Mouse (Mus musculus) inflammation-experienced regulatory T-cells, adult 6 months (primary cell): Measurements from ENCODE around the gene Rps9. TPM values are rescaled to one million over a fixed set of nuclear protein-coding genes. Genes with fewer than 3 reads are reported as not detected.
"Not testable (repeated sequence)": the region's sequence is repeated elsewhere in the genome, so short reads cannot be mapped to it uniquely, and the experiment has no call there.

Experiments used
- ATAC-seq: one replicate; pipeline ENCODE4 v1.8.0; 2017
- polyA plus RNA-seq, 3 experiments: library from polyadenylated mRNA; unstranded; fragments of 100-300 nt; shearing (Covaris generic); gene quantifications; one replicate each; pipeline ENCODE4 v1.2.1; 2017

Gene Rps9
- polyA plus RNA-seq, result 1,000 to 10,000 TPM; 2,959 to 5,702 (median 4,871) TPM

- ATAC-seq, result peak; percentile 90
These were observed at the start of gene Rps9 for GRCm38 (mm10) chr7:3703879-3704441. TSS of gene Rps9 (plus strand) at chr7:3703993.

GRCm38 (mm10) chr7:3656966-3657365 lies 46.8 kb upstream of the Rps9 start:
- no peak for ATAC-seq

DNA sequence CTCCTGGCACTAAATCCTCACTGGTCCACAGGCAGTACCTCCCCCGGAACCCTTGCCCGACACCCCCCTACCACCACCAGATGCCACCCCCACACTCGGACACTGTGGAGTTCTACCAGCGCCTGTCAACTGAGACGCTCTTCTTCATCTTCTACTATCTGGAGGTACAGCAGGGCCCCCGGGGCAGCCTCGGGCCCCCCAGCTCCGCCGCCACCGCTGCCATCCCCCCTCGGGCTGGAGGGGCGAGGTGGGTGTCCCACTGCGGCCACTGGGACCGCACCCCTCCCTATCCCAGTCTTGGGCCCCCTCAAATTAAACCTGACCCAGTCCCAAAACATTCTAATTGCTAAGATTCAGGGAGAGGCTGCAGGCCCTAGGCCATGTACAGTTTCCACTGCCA lies 45.2 kb upstream of the Rps9 start:
- ATAC-seq, result no peak

DNA sequence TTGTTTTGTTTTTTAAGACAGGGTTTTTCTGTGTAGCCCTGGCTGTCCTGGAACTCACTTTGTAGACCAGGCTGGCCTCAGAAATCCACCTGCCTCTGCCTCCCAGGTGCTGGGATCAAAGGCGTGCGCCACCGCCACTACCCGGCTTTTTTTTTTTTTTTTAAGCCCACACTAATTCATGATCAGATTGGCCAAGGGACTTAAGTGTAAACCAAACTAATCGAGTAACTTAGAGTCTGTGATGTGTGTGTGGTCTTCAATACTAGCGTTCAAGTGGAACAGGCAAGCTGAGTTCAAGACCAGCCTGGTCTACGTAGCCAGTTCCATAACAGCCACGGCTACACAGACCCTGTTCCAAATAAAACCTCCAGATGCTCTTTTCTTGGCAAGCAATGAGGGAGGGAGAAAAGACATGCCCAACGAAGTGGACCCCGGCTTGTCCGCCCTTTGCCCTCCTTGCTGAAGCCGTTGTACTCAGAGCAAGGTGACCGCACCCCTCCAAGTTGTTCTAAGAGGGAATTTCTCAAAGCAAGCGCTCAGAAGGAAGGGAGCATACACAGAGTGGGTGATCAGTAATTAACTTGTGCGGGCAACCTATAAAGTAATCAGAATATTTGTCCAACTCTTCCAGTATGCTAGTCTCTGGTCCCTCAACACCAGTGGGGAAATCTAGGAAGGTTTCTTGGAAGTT lies 39.1 kb upstream of the Rps9 start:
- ATAC-seq, result no peak

DNA sequence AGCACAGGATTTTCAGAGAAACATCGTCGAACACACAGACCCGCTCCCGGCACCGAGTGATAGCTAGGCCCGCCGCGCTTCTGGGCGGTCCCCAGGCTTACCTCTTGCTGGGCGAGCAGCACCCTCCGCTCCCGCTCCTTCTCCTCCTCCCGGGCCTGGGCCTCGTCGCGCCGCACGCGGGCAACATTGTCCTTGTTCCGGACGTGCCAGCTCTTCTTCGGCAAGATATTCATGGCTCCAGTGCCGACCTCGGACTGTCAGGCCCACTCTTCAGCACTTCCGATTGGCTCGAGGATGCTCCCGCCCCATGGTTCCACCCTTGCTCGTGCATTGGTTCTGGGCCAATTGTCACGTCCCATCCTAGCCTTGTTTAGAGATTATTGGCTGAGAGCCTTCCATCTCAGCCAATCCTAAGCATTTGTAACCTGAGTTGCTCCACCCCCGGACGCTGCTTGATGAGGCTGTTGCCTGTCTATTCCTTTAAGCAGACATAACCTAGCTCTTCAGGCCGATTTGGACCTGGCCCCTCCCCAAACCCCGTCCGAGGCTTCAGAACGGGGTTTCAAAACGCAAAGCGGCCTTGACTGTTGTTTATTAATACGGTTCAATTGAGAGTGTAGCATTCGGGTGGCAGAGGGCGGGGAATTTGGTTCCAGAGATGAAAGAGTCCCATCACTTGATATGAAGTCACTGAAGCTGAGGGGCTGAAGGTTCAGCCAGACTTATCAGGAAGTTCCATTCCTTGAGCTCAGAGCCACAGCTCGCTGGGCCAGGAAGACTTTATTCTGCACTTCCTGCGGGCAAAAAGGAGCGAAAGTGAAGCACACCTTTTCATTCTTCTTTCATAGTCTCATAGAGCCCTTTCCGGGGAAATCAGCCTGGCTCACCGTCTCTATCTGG lies 38.3 kb upstream of the Rps9 start, which contains the start of gene Leng1:
Gene Leng1, minus strand, starts transcription at position 626 of the 900 bp plus-strand sequence.
- peak; percentile 97 for ATAC-seq

DNA sequence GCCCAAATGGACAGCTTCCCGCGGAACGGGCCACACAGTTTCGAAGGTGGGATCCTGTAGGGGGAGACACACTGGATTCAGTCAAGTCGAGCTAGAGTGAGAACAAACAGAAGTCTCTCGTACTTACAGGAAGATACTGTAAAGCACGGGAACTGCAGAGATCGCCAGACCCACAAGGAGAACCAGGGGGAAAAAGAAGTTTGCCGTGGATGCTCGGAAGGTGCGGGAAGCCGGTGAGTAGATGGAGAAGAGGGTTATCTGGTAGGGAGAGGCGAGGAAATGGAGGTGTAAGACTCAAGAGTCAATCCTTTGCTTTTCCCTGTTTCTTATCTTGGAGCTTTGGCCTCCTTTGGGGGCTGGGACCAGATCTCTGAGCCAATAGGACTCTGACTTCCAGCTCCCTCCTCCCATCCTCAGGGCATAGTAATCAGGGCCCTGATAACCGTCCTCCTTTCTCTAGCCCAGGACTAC lies 36.8 kb upstream of the Rps9 start:
- no peak for ATAC-seq

DNA sequence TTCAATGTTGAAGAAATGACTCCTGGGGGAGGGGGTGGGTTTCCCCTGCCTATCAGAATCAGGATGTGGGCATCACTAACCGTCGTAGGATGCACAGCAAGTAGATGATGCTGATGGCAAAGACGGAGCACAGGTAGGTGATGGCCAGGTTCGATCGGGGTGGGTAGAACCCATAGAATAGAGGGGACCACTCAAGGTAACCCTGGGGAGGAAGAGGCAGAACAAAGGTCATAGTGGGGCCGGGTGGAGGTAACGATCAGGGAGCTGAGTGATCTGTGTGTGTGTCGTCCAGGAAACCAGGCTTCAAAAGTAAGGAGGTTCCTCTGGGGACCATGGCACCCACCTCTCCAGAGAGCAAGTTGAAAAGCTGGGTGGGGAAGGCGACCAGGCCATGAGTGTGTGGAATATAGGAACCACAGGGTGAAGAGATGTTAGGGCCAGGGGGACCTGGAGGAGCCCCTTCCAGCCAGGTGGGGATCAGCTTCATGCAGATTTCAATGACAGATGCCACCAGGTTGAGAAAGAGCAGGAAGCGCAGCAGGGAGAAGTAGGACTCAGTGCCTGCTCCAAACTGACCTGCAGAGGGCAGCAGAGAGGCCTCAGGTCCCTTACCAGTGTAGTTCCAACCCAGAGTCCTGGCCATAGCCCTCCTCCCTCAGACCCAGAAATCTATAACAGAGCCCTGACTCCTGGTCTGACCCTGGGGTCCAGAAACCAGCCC lies 29.1 kb upstream of the Rps9 start:
- ATAC-seq, result peak; percentile 98

GRCm38 (mm10) chr7:3675228-3675548 lies 28.6 kb upstream of the Rps9 start:
- ATAC-seq, result no peak

- ATAC-seq, result no peak
These were observed 27.4 kb upstream of the Rps9 start for GRCm38 (mm10) chr7:3676371-3676770.

GRCm38 (mm10) chr7:3677342-3677741 lies 26.5 kb upstream of the Rps9 start, which contains the start of gene Tmc4:
TSS of gene Tmc4 (minus strand) at chr7:3677553.
- ATAC-seq, result no peak

DNA sequence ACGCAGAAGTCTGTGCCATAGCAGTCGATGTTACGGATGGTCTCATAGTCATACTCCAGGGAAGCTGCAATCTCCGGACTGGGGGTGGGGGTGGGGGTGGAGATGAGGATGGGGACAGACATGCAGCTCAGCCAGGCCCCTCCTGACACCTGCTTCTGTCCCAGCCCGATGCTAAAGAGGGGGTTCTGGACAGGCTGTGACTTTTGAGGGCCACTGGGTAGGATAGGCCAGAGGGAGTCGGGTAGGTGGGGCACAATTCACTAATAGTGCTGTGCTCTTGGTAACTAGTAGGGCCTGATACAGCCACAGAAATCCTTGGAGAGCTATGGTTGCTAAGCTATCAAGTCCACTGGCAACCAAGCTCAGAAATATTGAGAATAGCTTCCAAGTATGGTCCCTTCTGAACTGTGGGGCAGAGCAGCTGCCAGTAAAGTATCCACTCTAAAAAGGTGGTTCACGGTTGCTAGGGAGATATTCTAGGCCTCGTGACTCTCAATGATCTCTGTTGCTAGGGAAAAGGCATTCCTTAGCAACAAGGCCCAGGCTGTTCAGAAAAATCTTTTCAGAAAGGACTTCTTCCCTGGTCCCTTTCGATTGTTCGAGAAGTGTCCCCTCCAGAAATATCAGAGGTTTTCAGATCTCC lies 19.8 kb upstream of the Rps9 start:
- ATAC-seq, result no peak

DNA sequence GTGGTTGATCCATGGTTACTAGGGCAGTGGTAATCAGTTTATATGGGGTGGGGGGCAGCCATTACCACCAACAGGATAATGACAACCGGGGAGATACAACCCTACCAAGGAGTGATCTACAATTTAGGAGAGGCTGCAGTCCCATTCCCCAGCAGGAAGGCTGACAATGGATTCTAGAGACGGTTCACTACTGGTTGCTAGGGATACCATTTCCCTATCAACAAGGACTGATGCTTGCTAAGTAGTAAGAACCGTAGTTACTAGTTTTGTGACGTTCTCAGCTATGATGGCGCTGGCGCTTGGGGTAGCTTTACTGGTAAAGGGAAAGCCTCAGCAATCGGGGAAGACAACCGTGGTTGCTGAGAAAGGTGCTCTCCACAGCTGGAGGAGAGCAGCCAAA lies 19.1 kb upstream of the Rps9 start:
- ATAC-seq, result no peak

DNA sequence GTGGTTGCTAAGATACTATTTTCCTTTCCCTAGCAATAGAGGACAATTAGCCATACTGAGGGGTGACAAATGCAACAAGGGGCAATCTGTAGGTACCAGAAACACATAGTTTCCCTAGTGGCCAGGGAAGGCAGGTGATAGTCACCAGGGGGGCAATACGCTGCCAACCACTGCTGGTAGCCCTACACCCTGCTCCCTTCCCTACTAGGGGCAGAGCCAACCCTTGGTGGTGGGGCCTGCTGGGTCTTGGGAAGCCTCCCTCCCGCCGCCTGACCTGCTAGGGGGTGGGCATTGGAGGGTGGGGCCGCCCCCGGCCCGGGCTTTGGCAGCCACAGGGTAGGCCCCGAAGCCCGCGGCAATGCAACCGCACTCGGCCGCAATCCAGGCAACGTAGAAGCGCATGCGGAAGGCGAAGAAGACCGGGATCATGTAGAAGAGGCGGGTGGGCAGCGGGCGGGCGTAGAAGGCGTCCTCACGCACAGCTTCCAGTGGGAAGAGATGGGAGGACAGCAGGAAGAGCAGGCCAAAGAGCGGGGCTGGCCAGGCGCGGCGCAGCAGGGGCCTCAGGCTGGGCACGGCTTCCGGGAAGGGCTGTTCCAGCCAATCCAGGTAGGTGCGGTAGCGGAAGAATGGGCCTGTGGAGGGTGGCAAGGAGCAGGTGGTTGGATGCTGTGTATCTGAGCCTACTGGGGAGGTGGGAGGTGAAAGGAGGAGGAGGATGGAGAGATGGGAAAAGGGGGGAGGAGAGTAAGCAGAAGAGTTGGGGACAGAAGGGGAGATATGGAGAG lies 18.2 kb upstream of the Rps9 start:
- no peak for ATAC-seq

DNA sequence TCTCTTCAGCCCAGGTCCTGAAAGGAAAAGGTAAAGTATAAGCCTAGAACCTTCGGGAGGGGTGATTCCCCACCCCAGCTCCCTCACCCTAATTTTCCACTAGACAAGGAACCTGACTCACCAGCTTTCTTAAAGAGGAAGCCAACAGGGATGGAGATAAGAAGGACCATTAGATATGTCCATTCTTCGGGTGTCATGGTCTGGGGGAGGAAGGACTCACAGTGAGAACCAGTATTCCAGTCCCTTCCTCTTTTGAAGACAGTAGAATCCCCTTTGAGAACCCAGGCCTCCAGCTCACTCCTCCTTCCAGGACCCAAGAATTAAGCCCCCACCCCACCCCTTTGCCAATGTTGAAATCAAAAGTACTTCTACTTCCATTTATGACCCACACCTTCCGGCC lies 11.9 kb upstream of the Rps9 start:
- no peak for ATAC-seq

DNA sequence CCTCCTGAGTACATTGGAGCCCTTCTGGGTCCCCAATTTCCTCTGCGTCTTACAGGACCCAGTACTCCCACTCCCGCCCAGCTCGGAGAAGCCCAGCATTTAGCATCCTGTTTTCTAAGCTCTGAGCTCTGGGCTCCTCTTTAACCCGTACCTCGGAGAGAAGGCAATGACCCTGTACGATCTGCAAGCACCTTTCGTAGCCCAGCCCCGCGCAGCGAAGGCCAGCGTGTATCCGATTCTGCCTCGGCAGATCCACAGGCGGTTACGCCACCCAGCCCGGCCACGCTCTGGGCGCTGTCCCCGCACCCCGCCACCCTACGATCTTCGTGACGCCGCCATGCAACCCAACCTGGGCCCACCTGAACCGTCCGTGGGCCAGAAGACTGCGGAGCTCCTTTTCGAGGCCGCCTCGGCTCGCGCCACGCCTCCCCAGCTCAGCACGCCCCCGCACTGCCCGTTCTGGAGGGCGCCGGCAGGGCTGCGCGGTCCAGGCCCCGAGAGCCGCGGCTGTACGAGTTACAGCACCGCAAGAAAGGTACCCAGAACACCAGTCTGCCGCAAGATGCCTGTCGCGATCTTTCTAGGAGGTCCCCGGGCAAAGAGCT lies 11.3 kb upstream of the Rps9 start, which contains the start of gene Tsen34:
Gene Tsen34, plus strand, starts transcription at position 482 of the 605 bp plus-strand sequence.
- peak; percentile 1 for ATAC-seq

DNA sequence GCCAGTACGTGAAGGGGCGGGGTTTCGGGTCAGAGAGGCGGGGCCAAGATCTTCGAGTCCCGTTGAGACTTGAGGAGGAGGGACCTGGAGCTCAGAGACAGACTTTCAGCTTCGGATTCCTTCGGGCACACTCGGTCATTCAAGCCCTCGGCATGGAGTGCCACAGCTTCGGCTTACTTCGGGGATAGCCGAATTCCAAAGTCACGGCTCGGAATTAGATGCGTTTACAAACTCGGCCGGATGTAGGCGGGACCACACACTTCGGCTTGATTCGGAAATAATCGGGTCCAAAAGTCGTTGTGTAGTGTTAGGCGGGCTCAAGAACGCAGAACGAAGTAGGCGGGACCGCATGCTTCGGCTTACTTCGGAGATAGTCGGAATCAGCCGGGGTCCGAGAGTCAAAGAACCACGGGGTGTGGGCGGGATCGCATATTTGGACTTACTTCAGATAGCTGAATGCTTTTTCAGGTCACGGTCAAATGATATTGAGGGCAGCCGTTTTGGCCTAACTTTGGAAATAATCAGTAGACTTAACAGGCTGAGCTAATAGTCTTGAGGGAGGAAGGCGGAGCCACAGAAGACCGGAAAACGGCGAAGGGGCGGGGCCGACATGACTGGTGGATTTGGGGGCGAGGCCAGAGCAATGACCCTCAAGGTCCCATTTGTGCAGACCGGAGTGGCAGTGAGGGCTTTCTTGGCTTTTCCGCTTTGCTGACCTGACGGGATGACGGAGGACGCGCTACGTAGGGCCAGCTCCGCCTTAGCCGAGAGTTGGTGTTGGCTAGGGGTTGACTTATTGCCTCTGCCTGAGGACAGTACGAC lies 10.6 kb upstream of the Rps9 start, which contains the start of gene Mboat7:
Gene Mboat7, minus strand, starts transcription at position 537 of the 822 bp plus-strand sequence.
- peak; percentile 78 for ATAC-seq

GRCm38 (mm10) chr7:3693809-3694075 lies 10.1 kb upstream of the Rps9 start:
- ATAC-seq, result peak; percentile 2

GRCm38 (mm10) chr7:3694076-3694948 lies 9.5 kb upstream of the Rps9 start:
- ATAC-seq, result peak; percentile 29

DNA sequence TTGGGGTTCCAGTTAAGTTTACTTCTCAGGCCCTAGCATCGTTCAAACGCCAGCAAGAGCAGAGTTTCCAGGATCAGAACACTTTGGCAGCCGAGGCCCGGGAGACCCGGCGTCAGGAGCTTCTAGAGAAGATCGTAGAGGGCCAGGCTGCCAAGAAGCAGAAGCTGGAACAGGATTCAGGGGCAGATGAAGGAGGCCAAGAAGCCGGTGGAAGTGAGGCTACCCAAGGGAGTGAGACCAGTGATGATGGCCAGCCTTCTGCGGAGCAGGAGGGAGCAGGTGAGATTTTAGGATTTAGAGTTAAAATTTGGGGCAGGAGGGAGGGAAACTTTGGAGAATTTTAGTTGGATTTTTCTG lies 8.9 kb upstream of the Rps9 start:
- ATAC-seq, result not testable (repeated sequence)
